Mouse (Mus musculus): ENCODE data around the gene Crcp. TPM values are rescaled to one million over a fixed set of nuclear protein-coding genes. Genes with fewer than 3 reads are reported as not detected.

The Crcp gene
- polyA plus RNA-seq, 1 experiment from 2014 or later, result 50.7 TPM

- Histone ChIP-seq H3K4me2 (ENCODE audit: low read length) (no peak overlapping the region), H3K27ac (ENCODE audit: low read depth, low read length) (no peak overlapping the region), H3K27me3 (replicated peaks; ENCODE audit: control insufficient read depth, insufficient read depth, low read length) (no peaks in the 10 kb centered on the region), H3K9ac (ENCODE audit: low read length) (no peak overlapping the region), H3K4me1 (ENCODE audit: control insufficient read depth, insufficient read depth, low read length) (no peaks in the 10 kb centered on the region), H3K36me3 (ENCODE audit: control insufficient read depth, insufficient read depth, low read length) (peaks cover 75% of the 10 kb centered on the region), H3K4me3 (ENCODE audit: low read depth, low read length) (no peak overlapping the region), H3K9me3 (replicated peaks; ENCODE audit: control insufficient read depth, low read length) (no peaks in the 10 kb centered on the region)
- DNase-seq (ENCODE audit: low spot score), result no peak
- WGBS, result 86% methylated on average over 6 of the region's 6 CpGs
- no peak for ATAC-seq
These were observed 17.9 kb downstream of the Crcp start for GRCm38 (mm10) chr5:130047013-130047412.

- H3K4me2 ChIP-seq (ENCODE audit: low read length), result no peak overlapping the region
- H3K9me3 ChIP-seq (replicated peaks; ENCODE audit: control insufficient read depth, low read length), result no peaks in the 10 kb centered on the region
- no peak overlapping the region for H3K4me3 ChIP-seq (ENCODE audit: low read depth, low read length)
- H3K36me3 ChIP-seq (ENCODE audit: control insufficient read depth, insufficient read depth, low read length), result peaks cover 61% of the 10 kb centered on the region
- H3K4me1 ChIP-seq (ENCODE audit: control insufficient read depth, insufficient read depth, low read length), result no peaks in the 10 kb centered on the region
- DNase-seq (ENCODE audit: low spot score) (no peak), ATAC-seq (no peak)
- H3K27ac ChIP-seq (ENCODE audit: low read depth, low read length), result peak overlapping the region; percentile 15; the same call in 1 of the 2 replicates
- WGBS, result 87% methylated on average over 15 of the region's 15 CpGs
- H3K9ac ChIP-seq (ENCODE audit: low read length), result no peak overlapping the region
- no peaks in the 10 kb centered on the region for H3K27me3 ChIP-seq (replicated peaks; ENCODE audit: control insufficient read depth, insufficient read depth, low read length)
These were observed 19.9 kb downstream of the Crcp start for GRCm38 (mm10) chr5:130048786-130049520.

GRCm38 (mm10) chr5:130050416-130050815, 21.3 kb downstream of the Crcp start:
- Histone ChIP-seq H3K9me3 (replicated peaks; ENCODE audit: control insufficient read depth, low read length) (no peaks in the 10 kb centered on the region), H3K9ac (ENCODE audit: low read length) (no peak overlapping the region), H3K36me3 (ENCODE audit: control insufficient read depth, insufficient read depth, low read length) (peaks cover 51% of the 10 kb centered on the region), H3K4me1 (ENCODE audit: control insufficient read depth, insufficient read depth, low read length) (no peaks in the 10 kb centered on the region), H3K27me3 (replicated peaks; ENCODE audit: control insufficient read depth, insufficient read depth, low read length) (no peaks in the 10 kb centered on the region), H3K4me2 (ENCODE audit: low read length) (no peak overlapping the region), H3K4me3 (ENCODE audit: low read depth, low read length) (no peak overlapping the region), H3K27ac (ENCODE audit: low read depth, low read length) (no peak overlapping the region; the same call in 1 of the 2 replicates)
- 55% methylated on average over 6 of the region's 6 CpGs for WGBS
- DNase-seq (ENCODE audit: low spot score), result peak; percentile 58
- ATAC-seq, result no peak; the same call in 1 of the 2 replicates

- Histone ChIP-seq H3K9me3 (replicated peaks; ENCODE audit: control insufficient read depth, low read length) (no peaks in the 10 kb centered on the region), H3K9ac (ENCODE audit: low read length) (no peak overlapping the region), H3K27me3 (replicated peaks; ENCODE audit: control insufficient read depth, insufficient read depth, low read length) (no peaks in the 10 kb centered on the region), H3K4me2 (ENCODE audit: low read length) (no peak overlapping the region), H3K4me1 (ENCODE audit: control insufficient read depth, insufficient read depth, low read length) (no peaks in the 10 kb centered on the region), H3K27ac (ENCODE audit: low read depth, low read length) (no peak overlapping the region), H3K4me3 (ENCODE audit: low read depth, low read length) (no peak overlapping the region), H3K36me3 (ENCODE audit: control insufficient read depth, insufficient read depth, low read length) (peaks cover 46% of the 10 kb centered on the region)
- 89% methylated on average over 15 of the region's 15 CpGs for WGBS
- no peak for DNase-seq (ENCODE audit: low spot score)
- ATAC-seq, result no peak
These were observed 22.2 kb downstream of the Crcp start for GRCm38 (mm10) chr5:130051073-130051860.

GRCm38 (mm10) chr5:130052510-130052909, 23.4 kb downstream of the Crcp start:
- Histone ChIP-seq H3K4me1 (ENCODE audit: control insufficient read depth, insufficient read depth, low read length) (no peaks in the 10 kb centered on the region), H3K9me3 (replicated peaks; ENCODE audit: control insufficient read depth, low read length) (no peaks in the 10 kb centered on the region), H3K27ac (ENCODE audit: low read depth, low read length) (no peak overlapping the region), H3K4me2 (ENCODE audit: low read length) (no peak overlapping the region), H3K36me3 (ENCODE audit: control insufficient read depth, insufficient read depth, low read length) (peaks cover 34% of the 10 kb centered on the region), H3K27me3 (replicated peaks; ENCODE audit: control insufficient read depth, insufficient read depth, low read length) (no peaks in the 10 kb centered on the region), H3K9ac (ENCODE audit: low read length) (no peak overlapping the region), H3K4me3 (ENCODE audit: low read depth, low read length) (no peak overlapping the region)
- 69% methylated on average over 5 of the region's 5 CpGs for WGBS
- ATAC-seq (no peak), DNase-seq (ENCODE audit: low spot score) (no peak)

GRCm38 (mm10) chr5:130052955-130053354, 23.9 kb downstream of the Crcp start:
- Histone ChIP-seq H3K36me3 (ENCODE audit: control insufficient read depth, insufficient read depth, low read length) (peaks cover 31% of the 10 kb centered on the region), H3K4me3 (ENCODE audit: low read depth, low read length) (no peak overlapping the region), H3K9ac (ENCODE audit: low read length) (no peak overlapping the region), H3K9me3 (replicated peaks; ENCODE audit: control insufficient read depth, low read length) (no peaks in the 10 kb centered on the region), H3K4me1 (ENCODE audit: control insufficient read depth, insufficient read depth, low read length) (no peaks in the 10 kb centered on the region), H3K27ac (ENCODE audit: low read depth, low read length) (no peak overlapping the region), H3K27me3 (replicated peaks; ENCODE audit: control insufficient read depth, insufficient read depth, low read length) (no peaks in the 10 kb centered on the region), H3K4me2 (ENCODE audit: low read length) (no peak overlapping the region)
- ATAC-seq (no peak), DNase-seq (ENCODE audit: low spot score) (no peak)
- WGBS, result 86% methylated on average over 6 of the region's 6 CpGs

- 98% methylated on average over 4 of the region's 4 CpGs for WGBS
- H3K4me2 ChIP-seq (ENCODE audit: low read length), result no peak overlapping the region
- no peak for ATAC-seq
- no peaks in the 10 kb centered on the region for H3K4me1 ChIP-seq (ENCODE audit: control insufficient read depth, insufficient read depth, low read length)
- DNase-seq (ENCODE audit: low spot score), result no peak
- H3K27ac ChIP-seq (ENCODE audit: low read depth, low read length), result no peak overlapping the region
- no peaks in the 10 kb centered on the region for H3K27me3 ChIP-seq (replicated peaks; ENCODE audit: control insufficient read depth, insufficient read depth, low read length)
- no peak overlapping the region for H3K9ac ChIP-seq (ENCODE audit: low read length)
- no peak overlapping the region for H3K4me3 ChIP-seq (ENCODE audit: low read depth, low read length)
- H3K36me3 ChIP-seq (ENCODE audit: control insufficient read depth, insufficient read depth, low read length), result peaks cover 33% of the 10 kb centered on the region
- no peaks in the 10 kb centered on the region for H3K9me3 ChIP-seq (replicated peaks; ENCODE audit: control insufficient read depth, low read length)
These were observed 26.6 kb downstream of the Crcp start for GRCm38 (mm10) chr5:130055688-130056087.

- no peak overlapping the region for H3K27ac ChIP-seq (ENCODE audit: low read depth, low read length)
- 93% methylated on average over 2 of the region's 2 CpGs for WGBS
- H3K4me1 ChIP-seq (ENCODE audit: control insufficient read depth, insufficient read depth, low read length), result no peaks in the 10 kb centered on the region
- H3K27me3 ChIP-seq (replicated peaks; ENCODE audit: control insufficient read depth, insufficient read depth, low read length), result no peaks in the 10 kb centered on the region
- no peak overlapping the region for H3K4me3 ChIP-seq (ENCODE audit: low read depth, low read length)
- no peak overlapping the region for H3K9ac ChIP-seq (ENCODE audit: low read length)
- ATAC-seq (no peak), DNase-seq (ENCODE audit: low spot score) (no peak)
- no peaks in the 10 kb centered on the region for H3K9me3 ChIP-seq (replicated peaks; ENCODE audit: control insufficient read depth, low read length)
- peaks cover 33% of the 10 kb centered on the region for H3K36me3 ChIP-seq (ENCODE audit: control insufficient read depth, insufficient read depth, low read length)
- no peak overlapping the region for H3K4me2 ChIP-seq (ENCODE audit: low read length)
These were observed 27.2 kb downstream of the Crcp start for GRCm38 (mm10) chr5:130056303-130056702.

Data from forebrain, embryonic 14.5 days (tissue).